In genomic region chr14:59470781-59471180, GRCm38 (mm10) we compare ENCODE assay signal across 20 mouse cellular contexts. TPM values are rescaled to one million over a fixed set of nuclear protein-coding genes. Genes with fewer than 3 reads are reported as not detected.
DNase-seq lines count a peak whose midpoint lies in the region; ATAC-seq lines count a peak whose summit lies in the region.
"Had no signal": no experiment of that assay in that cellular context is flagged by ENCODE, and none has a peak within 500 bp of the region (broad histone marks: within the 10 kb centered on the region; RNA-seq: fewer than 3 reads in every experiment).

No protein-coding gene starts in this region.

- H3K9ac ChIP-seq in heart, embryonic 12.5 days: no peak overlapping the region
- no peak overlapping the region for H3K9ac ChIP-seq in midbrain, embryonic 15.5 days
- H3K9ac ChIP-seq: embryonic facial prominence, embryonic 15.5 days; intestine, embryonic 15.5 days; liver, embryonic 12.5 days; midbrain, embryonic 12.5 days; neural tube, embryonic 13.5 days had no signal

- H3K4me2 ChIP-seq in heart, embryonic 12.5 days: no peak overlapping the region
- H3K4me2 ChIP-seq in midbrain, embryonic 15.5 days: no peak overlapping the region
- H3K4me2 ChIP-seq: embryonic facial prominence, embryonic 15.5 days; intestine, embryonic 15.5 days; liver, embryonic 12.5 days; midbrain, embryonic 12.5 days; neural tube, embryonic 13.5 days had no signal

- 78% methylated on average over 1 of the region's 1 CpGs for WGBS in heart, embryonic 12.5 days
- WGBS in midbrain, embryonic 15.5 days: 96% methylated on average over 1 of the region's 1 CpGs

- H3K9me3 ChIP-seq in heart, embryonic 12.5 days (replicated peaks): no peaks in the 10 kb centered on the region
- no peaks in the 10 kb centered on the region for H3K9me3 ChIP-seq in midbrain, embryonic 15.5 days
- H3K9me3 ChIP-seq: embryonic facial prominence, embryonic 15.5 days; hindbrain, embryonic 10.5 days; intestine, embryonic 15.5 days; liver, embryonic 12.5 days; midbrain, embryonic 12.5 days; neural tube, embryonic 13.5 days had no signal

- H3K4me3 ChIP-seq in heart, embryonic 12.5 days: no peak overlapping the region
- no peak overlapping the region for H3K4me3 ChIP-seq in midbrain, embryonic 15.5 days
- H3K4me3 ChIP-seq: embryonic facial prominence, embryonic 15.5 days; hindbrain, embryonic 10.5 days; intestine, embryonic 15.5 days; liver, embryonic 12.5 days; midbrain, embryonic 12.5 days; neural tube, embryonic 13.5 days had no signal

- H3K27ac ChIP-seq in heart, embryonic 12.5 days (ENCODE audit: poor library complexity, severe bottlenecking): no peak overlapping the region
- H3K27ac ChIP-seq in midbrain, embryonic 15.5 days: no peak overlapping the region
- H3K27ac ChIP-seq: embryonic facial prominence, embryonic 15.5 days; hindbrain, embryonic 10.5 days; intestine, embryonic 15.5 days; liver, embryonic 12.5 days; midbrain, embryonic 12.5 days; neural tube, embryonic 13.5 days had no signal

- no peaks in the 10 kb centered on the region for H3K27me3 ChIP-seq in heart, embryonic 12.5 days (replicated peaks)
- H3K27me3 ChIP-seq in midbrain, embryonic 15.5 days (replicated peaks): no peaks in the 10 kb centered on the region
- H3K27me3 ChIP-seq: embryonic facial prominence, embryonic 15.5 days; intestine, embryonic 15.5 days; liver, embryonic 12.5 days; midbrain, embryonic 12.5 days; neural tube, embryonic 13.5 days had no signal

- no peaks in the 10 kb centered on the region for H3K36me3 ChIP-seq in heart, embryonic 12.5 days
- no peaks in the 10 kb centered on the region for H3K36me3 ChIP-seq in midbrain, embryonic 15.5 days (replicated peaks)
- H3K36me3 ChIP-seq: embryonic facial prominence, embryonic 15.5 days; hindbrain, embryonic 10.5 days; intestine, embryonic 15.5 days; midbrain, embryonic 12.5 days; neural tube, embryonic 13.5 days had no signal

- no peak for ATAC-seq in heart, embryonic 12.5 days (ENCODE audit: insufficient number of reproducible peaks, low FRiP score)
- peak; percentile 99 for ATAC-seq in common myeloid progenitor, adult 5-6 weeks (replicated peaks; ENCODE audit: low read depth, poor library complexity, severe bottlenecking)
- no peak for ATAC-seq in midbrain, embryonic 15.5 days (replicated peaks)
- ATAC-seq: forebrain, embryonic 16.5 days; intestine, embryonic 15.5 days; liver, embryonic 12.5 days had no signal

- H3K4me1 ChIP-seq in heart, embryonic 12.5 days (replicated peaks): no peaks in the 10 kb centered on the region; the same call in 1 of the 2 replicates
- H3K4me1 ChIP-seq in midbrain, embryonic 15.5 days: no peaks in the 10 kb centered on the region
- H3K4me1 ChIP-seq: embryonic facial prominence, embryonic 15.5 days; hindbrain, embryonic 10.5 days; intestine, embryonic 15.5 days; midbrain, embryonic 12.5 days; neural tube, embryonic 13.5 days had no signal

- peak; percentile 30 to 51 for DNase-seq in heart, adult 18-20 months
- DNase-seq in lung, postnatal 10 days: peak; percentile 38
- DNase-seq in skeletal muscle tissue, adult 2 months (ENCODE audit: low read depth, low spot score): peak; percentile 10
- no peak for DNase-seq in embryo, embryonic 11 days
- no peak for DNase-seq in urinary bladder, postnatal 25 days (ENCODE audit: low spot score)
- DNase-seq: adrenal gland, adult 2 months; cerebellum, postnatal 36 days; gastrocnemius, postnatal 25 days; kidney, postnatal 14 days; thymus, adult 18-20 months had no signal

RNA-seq across cellular contexts. Expression of gene Cab39l, which starts 30.0 kb away (rescaled TPM):
- total RNA-seq in heart, adult 18-20 months (2021): 10 to 100 TPM; 22.0 TPM
- polyA plus RNA-seq in heart, embryonic 12.5 days (2016; fragmentation: Nextera tagmentation; extraction: Ambion mirVana): 28.6 and 28.7 TPM in 2 replicates
- total RNA-seq in common myeloid progenitor, adult 5-6 weeks (2017): 27.5 and 30.2 TPM in 2 replicates
- polyA plus RNA-seq in midbrain, embryonic 15.5 days (2015; fragmentation: Nextera tagmentation; extraction: Ambion mirVana): 19.0 and 19.8 TPM in 2 replicates

RNA-seq across cellular contexts. Expression of gene Setdb2, which starts 30.1 kb away (rescaled TPM):
- total RNA-seq in heart, adult 18-20 months (2021): 10 to 100 TPM in 1 of 2 experiments, 1 to 10 TPM in 1; 5.4 to 10.1 TPM
- polyA plus RNA-seq in heart, embryonic 12.5 days (2016; fragmentation: Nextera tagmentation; extraction: Ambion mirVana): 7.4 and 9.0 TPM in 2 replicates
- 32.4 and 49.0 TPM in 2 replicates for total RNA-seq in common myeloid progenitor, adult 5-6 weeks (2017)
- 6.5 TPM in 2 replicates for polyA plus RNA-seq in midbrain, embryonic 15.5 days (2015; fragmentation: Nextera tagmentation; extraction: Ambion mirVana)

Comparison
In these comparisons a context has a peak if more than half of its experiments do, and no peak if none do; other contexts are left out.
1. DNase-seq: peak in heart, adult 18-20 months (2 of 2), lung, postnatal 10 days (single experiment) and skeletal muscle tissue, adult 2 months (single experiment); none in embryo, embryonic 11 days (single experiment) and urinary bladder, postnatal 25 days (single experiment).